Comparison of ENCODE assay signal across 13 mouse cellular contexts in the genomic region with DNA sequence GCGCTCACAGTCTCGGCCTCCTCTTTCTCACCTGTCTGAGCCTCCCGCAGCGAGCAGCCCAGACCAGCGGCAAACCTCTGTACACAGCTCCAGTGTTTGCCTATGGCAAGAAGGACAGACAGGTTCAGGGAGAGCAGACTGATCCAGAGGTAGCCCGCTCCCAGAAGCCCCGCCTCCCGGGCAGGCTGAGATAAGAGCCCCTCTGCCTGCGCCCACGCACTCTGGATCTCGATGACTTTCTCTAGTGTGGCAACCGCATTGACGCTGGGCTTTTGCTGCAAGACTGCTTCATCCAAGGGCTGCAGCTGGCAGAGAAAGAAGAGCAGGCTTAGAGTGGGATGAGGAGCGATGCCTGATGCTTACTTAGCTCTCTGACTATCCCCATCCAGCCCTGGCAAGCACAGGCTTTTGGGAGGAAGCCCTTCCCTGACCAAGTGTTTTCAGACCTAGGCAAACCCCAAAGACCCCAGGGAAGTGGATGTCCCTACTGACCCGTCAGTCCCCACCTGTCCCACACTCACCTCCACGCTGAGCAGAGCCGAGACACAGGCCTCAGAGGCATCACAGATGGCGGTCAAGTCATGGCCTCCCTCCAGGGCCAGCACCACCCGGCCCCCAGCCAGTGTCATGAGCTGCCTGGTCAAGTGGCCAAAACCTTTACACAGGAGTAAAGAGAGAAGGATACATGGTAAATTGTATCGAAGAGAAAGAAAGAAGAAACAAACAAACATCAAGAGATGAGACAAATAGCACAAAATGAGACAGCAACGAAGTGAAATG. TPM values are rescaled to one million over a fixed set of nuclear protein-coding genes. Genes with fewer than 3 reads are reported as not detected.
DNase-seq lines count a peak whose midpoint lies in the region; ATAC-seq lines count a peak whose summit lies in the region.
"Had no signal": no experiment of that assay in that cellular context is flagged by ENCODE, and none has a peak within 500 bp of the region (broad histone marks: within the 10 kb centered on the region; RNA-seq: fewer than 3 reads in every experiment).

No protein-coding gene starts in this region.

- H3K9ac ChIP-seq in hindbrain, embryonic 12.5 days = no peak overlapping the region
- H3K9ac ChIP-seq: limb, embryonic 12.5 days had no signal

- H3K4me2 ChIP-seq in hindbrain, embryonic 12.5 days (replicated peaks) = no peak overlapping the region
- H3K4me2 ChIP-seq: limb, embryonic 12.5 days had no signal

- 85% methylated on average over 21 of the region's 21 CpGs for WGBS in hindbrain, embryonic 12.5 days

- no peak for DNase-seq in frontal cortex, postnatal 25 days (ENCODE audit: low spot score in 2 of 2)
- DNase-seq in left cerebral cortex, adult 18-20 months (ENCODE audit: low spot score in 2 of 2) = peak; percentile 53 to 60
- DNase-seq in left cerebral cortex, postnatal 4 days = no peak
- DNase-seq in cerebellum, postnatal 25 days = peak; percentile 57 to 65
- DNase-seq in thymus, adult 18-20 months = no peak
- DNase-seq: adrenal gland, postnatal 25 days; midbrain, embryonic 14.5 days had no signal

- peaks cover 2% of the 10 kb centered on the region for H3K4me1 ChIP-seq in hindbrain, embryonic 12.5 days

- peak; percentile 54; the same call in 1 of the 2 replicates for ATAC-seq in frontal cortex, adult (ENCODE audit: low TSS enrichment)
- peak; percentile 39; the same call in 1 of the 2 replicates for ATAC-seq in megakaryocyte-erythroid progenitor cell, adult 5-6 weeks (replicated peaks; ENCODE audit: low FRiP score, low TSS enrichment, poor library complexity, severe bottlenecking)
- no peak for ATAC-seq in hindbrain, embryonic 12.5 days (ENCODE audit: low FRiP score)

- H3K4me3 ChIP-seq in hindbrain, embryonic 12.5 days = no peak overlapping the region
- H3K4me3 ChIP-seq: limb, embryonic 12.5 days had no signal

- intact Hi-C loops in left cerebral cortex, postnatal 4 days (cut with DNase I) = no loop called here

- H3K27me3 ChIP-seq in hindbrain, embryonic 12.5 days = no peaks in the 10 kb centered on the region
- H3K27me3 ChIP-seq: limb, embryonic 12.5 days had no signal

- H3K9me3 ChIP-seq in hindbrain, embryonic 12.5 days (replicated peaks) = no peaks in the 10 kb centered on the region
- H3K9me3 ChIP-seq: limb, embryonic 12.5 days had no signal

- peaks cover 83% of the 10 kb centered on the region for H3K36me3 ChIP-seq in hindbrain, embryonic 12.5 days

- H3K27ac ChIP-seq in hindbrain, embryonic 12.5 days = no peak overlapping the region
- H3K27ac ChIP-seq: limb, embryonic 12.5 days had no signal

RNA-seq across cellular contexts. Expression of gene G6pc3, which starts 6.8 kb away (rescaled TPM):
- total RNA-seq in left cerebral cortex, adult 18-20 months (2021) = 10 to 100 TPM; 67.9 to 68.2 TPM
- 10 to 100 TPM; 34.6 to 35.4 TPM for total RNA-seq in left cerebral cortex, postnatal 4 days (2021)
- 71.5 and 93.3 TPM in 2 replicates for total RNA-seq in megakaryocyte-erythroid progenitor cell, adult 5-6 weeks (2014; fragmentation: Nextera tagmentation)
- total RNA-seq in megakaryocyte-erythroid progenitor cell, adult 5-6 weeks (2017) = 39.9 and 59.4 TPM in 2 replicates
- 26.8 and 27.0 TPM in 2 replicates for polyA plus RNA-seq in hindbrain, embryonic 12.5 days (2016; fragmentation: Nextera tagmentation; extraction: Ambion mirVana)

RNA-seq across cellular contexts. Expression of gene Lsm12, which starts 11.1 kb away (rescaled TPM):
- total RNA-seq in left cerebral cortex, adult 18-20 months (2021) = 10 to 100 TPM; 55.0 to 64.2 TPM
- total RNA-seq in left cerebral cortex, postnatal 4 days (2021) = 10 to 100 TPM; 84.5 to 86.0 TPM
- total RNA-seq in megakaryocyte-erythroid progenitor cell, adult 5-6 weeks (2014; fragmentation: Nextera tagmentation) = 110 TPM in 2 replicates
- total RNA-seq in megakaryocyte-erythroid progenitor cell, adult 5-6 weeks (2017) = 71.3 and 94.9 TPM in 2 replicates
- 114 TPM in 2 replicates for polyA plus RNA-seq in hindbrain, embryonic 12.5 days (2016; fragmentation: Nextera tagmentation; extraction: Ambion mirVana)

RNA-seq across cellular contexts. Expression of gene Hdac5, which starts 33.8 kb away (rescaled TPM):
- 100 to 1,000 TPM; 298 to 303 TPM for total RNA-seq in left cerebral cortex, adult 18-20 months (2021)
- 100 to 1,000 TPM; 205 to 213 TPM for total RNA-seq in left cerebral cortex, postnatal 4 days (2021)
- total RNA-seq in megakaryocyte-erythroid progenitor cell, adult 5-6 weeks (2014; fragmentation: Nextera tagmentation) = 10.7 and 16.6 TPM in 2 replicates
- total RNA-seq in megakaryocyte-erythroid progenitor cell, adult 5-6 weeks (2017) = 6.1 and 11.4 TPM in 2 replicates
- 97.2 and 103 TPM in 2 replicates for polyA plus RNA-seq in hindbrain, embryonic 12.5 days (2016; fragmentation: Nextera tagmentation; extraction: Ambion mirVana)

RNA-seq across cellular contexts. Expression of gene Tmem101, which starts 40.0 kb away (rescaled TPM):
- total RNA-seq in left cerebral cortex, adult 18-20 months (2021) = 10 to 100 TPM; 24.6 to 25.3 TPM
- total RNA-seq in left cerebral cortex, postnatal 4 days (2021) = 10 to 100 TPM; 23.8 to 26.4 TPM
- total RNA-seq in megakaryocyte-erythroid progenitor cell, adult 5-6 weeks (2014; fragmentation: Nextera tagmentation) = 4.7 and 9.3 TPM in 2 replicates
- total RNA-seq in megakaryocyte-erythroid progenitor cell, adult 5-6 weeks (2017) = 11.8 and 15.7 TPM in 2 replicates
- 37.9 and 40.4 TPM in 2 replicates for polyA plus RNA-seq in hindbrain, embryonic 12.5 days (2016; fragmentation: Nextera tagmentation; extraction: Ambion mirVana)

RNA-seq across cellular contexts. Expression of gene Nags, which starts 50.9 kb away (rescaled TPM):
- total RNA-seq in left cerebral cortex, adult 18-20 months (2021) = not detected
- under 1 TPM in 1 of 2 experiments, not detected in 1; 0.16 TPM for total RNA-seq in left cerebral cortex, postnatal 4 days (2021)
- 7.4 and 9.5 TPM in 2 replicates for total RNA-seq in megakaryocyte-erythroid progenitor cell, adult 5-6 weeks (2014; fragmentation: Nextera tagmentation)
- 1.6 and 2.1 TPM in 2 replicates for total RNA-seq in megakaryocyte-erythroid progenitor cell, adult 5-6 weeks (2017)
- 0.14 TPM in 1 of 2 replicates, not detected in the other for polyA plus RNA-seq in hindbrain, embryonic 12.5 days (2016; fragmentation: Nextera tagmentation; extraction: Ambion mirVana)
- total RNA-seq: neutrophil, adult 5-6 weeks had no signal
- polyA plus RNA-seq: heart, postnatal 0 days had no signal

Comparison
In these comparisons a context has a peak if more than half of its experiments do, and no peak if none do; other contexts are left out.
1. DNase-seq: peak in left cerebral cortex, adult 18-20 months (2 of 2) and cerebellum, postnatal 25 days (2 of 2); none in frontal cortex, postnatal 25 days (0 of 2), left cerebral cortex, postnatal 4 days (single experiment) and thymus, adult 18-20 months (0 of 2).
2. RNA of gene Hdac5, which starts 33.8 kb away (total RNA-seq): 298 to 303 TPM in left cerebral cortex, adult 18-20 months and 205 to 213 TPM in left cerebral cortex, postnatal 4 days; 6.1 to 16.6 TPM in megakaryocyte-erythroid progenitor cell, adult 5-6 weeks; every median in the first group is over 10 times any median in the second.